Mouse (Mus musculus) olfactory bulb, adult 2 months (tissue): ENCODE results near the gene Nudcd3. TPM values are rescaled to one million over a fixed set of nuclear protein-coding genes. Genes with fewer than 3 reads are reported as not detected.

Experiments used
- H3K27ac ChIP-seq: fragments of 200-500 bp; 2 replicates; pipeline ENCODE4 v1.5.1; 2012; ENCODE audit warnings: low read depth, low read length; ENCODE audit not compliant: insufficient read depth
- H3K4me1 ChIP-seq: fragments of 200-500 bp; 2 replicates; pipeline ENCODE4 v1.6.1; 2012; ENCODE audit warnings: low read length; ENCODE audit not compliant: control insufficient read depth, insufficient read depth
- H3K4me3 ChIP-seq: fragments of 200-500 bp; 2 replicates; pipeline ENCODE4 v1.5.1; 2012; ENCODE audit warnings: mild to moderate bottlenecking, low read depth, low read length, moderate library complexity; ENCODE audit not compliant: insufficient read depth
- CTCF ChIP-seq: fragments of 200-500 bp; IDR thresholded peaks from 2 replicates; pipeline ENCODE4 v1.5.1; 2012; ENCODE audit warnings: low read depth, mild to moderate bottlenecking, low read length, moderate library complexity; ENCODE audit not compliant: insufficient read depth
- POLR2A ChIP-seq: fragments of 200-500 bp; IDR thresholded peaks from 2 replicates; pipeline ENCODE4 v1.6.1; 2012; ENCODE audit warnings: mild to moderate bottlenecking, low read depth, low read length, moderate library complexity; ENCODE audit not compliant: insufficient read depth
- WGBS: fragments of 180-500 bp; shearing (Covaris S2); methylation state at CpG from one replicate; pipeline ENCODE4 v1.1.7; 2018; 5-methylcytosine and 5-hydroxymethylcytosine counted together
- polyA plus RNA-seq: library from polyadenylated mRNA; stranded (reverse); fragments of >200 nt; gene quantifications from 2 replicates; pipeline ENCODE4 v1.2.4, GENCODE M21; 2012; ENCODE audit warnings: low replicate concordance; ENCODE audit not compliant: missing spikeins, insufficient read depth, insufficient read length

Nudcd3 gene
- polyA plus RNA-seq: not detected in 2 replicates

DNA sequence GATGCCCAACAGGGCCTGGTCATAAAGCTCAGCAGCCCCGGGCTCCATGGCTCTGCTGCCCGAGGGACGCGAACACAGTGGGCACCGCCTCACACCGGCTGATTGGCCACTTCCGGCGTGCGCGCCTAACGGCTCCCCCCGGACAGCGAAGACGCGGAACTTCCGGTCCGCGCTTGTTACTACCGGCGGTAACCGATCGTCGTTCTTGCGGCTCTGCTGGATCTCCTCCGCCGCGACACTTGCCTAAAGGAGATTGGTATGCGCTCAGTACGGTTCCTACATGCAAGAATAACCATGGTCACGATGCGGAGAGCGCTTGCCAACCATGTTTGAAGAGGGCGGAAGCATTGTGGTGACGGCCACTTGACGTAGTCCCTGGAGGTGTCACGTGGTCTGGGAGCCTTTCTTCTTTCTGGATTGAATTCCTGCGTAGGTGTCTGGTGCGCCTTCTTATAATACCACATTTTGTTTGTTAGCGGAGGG is at the start of gene Nudcd3:
Gene Nudcd3, minus strand, starts transcription at position 329 of the 483 bp plus-strand sequence.
- Histone ChIP-seq H3K27ac (peak within 1 kb of the TSS; percentile 93), H3K4me3 (peak within 1 kb of the TSS; percentile 58), H3K4me1 (peaks cover 4% of the 10 kb centered on the region)
- WGBS: under 1% methylated on average over 39 of the region's 39 CpGs
- TF ChIP-seq CTCF: no peak
- peak; percentile 76 for TF ChIP-seq POLR2A

- TF ChIP-seq POLR2A (no peak), CTCF (no peak)
- Histone ChIP-seq H3K4me3 (no peak overlapping the region), H3K27ac (no peak overlapping the region), H3K4me1 (no peaks in the 10 kb centered on the region)
- WGBS: 46% methylated on average over 19 of the region's 19 CpGs
These were observed 44.5 kb upstream of the Nudcd3 start for GRCm38 (mm10) chr11:6244707-6245106.

- TF ChIP-seq POLR2A: no peak
- TF ChIP-seq CTCF: no peak
- H3K27ac ChIP-seq: no peak overlapping the region
- no peak overlapping the region for H3K4me3 ChIP-seq
- no peaks in the 10 kb centered on the region for H3K4me1 ChIP-seq
- WGBS: 91% methylated on average over 4 of the region's 4 CpGs
These were observed 32.8 kb upstream of the Nudcd3 start for GRCm38 (mm10) chr11:6233025-6233424.

GRCm38 (mm10) chr11:6230012-6230411 is 29.8 kb upstream of the Nudcd3 start, which contains the start of gene Npc1l1:
Npc1l1 (minus strand) TSS chr11:6230143.
- Histone ChIP-seq H3K4me3 (no peak within 1 kb of the TSS), H3K27ac (no peak within 1 kb of the TSS), H3K4me1 (no peaks in the 10 kb centered on the region)
- WGBS: 87% methylated on average over 7 of the region's 7 CpGs
- TF ChIP-seq POLR2A (no peak), CTCF (no peak)

GRCm38 (mm10) chr11:6224541-6225229 is 24.5 kb upstream of the Nudcd3 start:
- TF ChIP-seq POLR2A (no peak), CTCF (no peak)
- WGBS: 83% methylated on average over 14 of the region's 14 CpGs
- no peak overlapping the region for H3K4me3 ChIP-seq
- H3K27ac ChIP-seq: no peak overlapping the region
- H3K4me1 ChIP-seq: peaks cover 2% of the 10 kb centered on the region; the same call in 1 of the 2 replicates

DNA sequence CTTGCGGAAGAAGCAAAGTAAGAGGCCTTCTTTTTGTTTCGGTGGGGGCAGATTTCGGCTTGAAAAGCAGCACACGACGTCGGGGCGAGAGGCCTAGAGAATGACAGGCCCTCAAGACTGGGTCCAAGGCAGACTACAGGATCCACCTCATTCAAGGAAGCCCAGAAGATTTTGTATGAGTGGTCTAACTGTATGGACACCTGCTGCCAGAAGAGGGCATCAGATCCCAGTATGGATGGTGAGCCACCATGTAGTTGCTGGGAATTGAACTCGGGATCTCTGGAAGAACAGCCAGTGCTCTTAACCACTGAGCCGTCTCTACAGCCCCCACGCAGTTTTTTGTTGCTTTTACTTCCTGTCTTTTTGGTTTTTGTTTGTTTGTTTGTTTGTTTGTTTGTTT is 22.0 kb upstream of the Nudcd3 start:
- TF ChIP-seq CTCF: no peak
- no peak for TF ChIP-seq POLR2A
- WGBS: 92% methylated on average over 10 of the region's 10 CpGs
- Histone ChIP-seq H3K4me1 (peaks cover 2% of the 10 kb centered on the region; the same call in 1 of the 2 replicates), H3K27ac (no peak overlapping the region), H3K4me3 (no peak overlapping the region)

DNA sequence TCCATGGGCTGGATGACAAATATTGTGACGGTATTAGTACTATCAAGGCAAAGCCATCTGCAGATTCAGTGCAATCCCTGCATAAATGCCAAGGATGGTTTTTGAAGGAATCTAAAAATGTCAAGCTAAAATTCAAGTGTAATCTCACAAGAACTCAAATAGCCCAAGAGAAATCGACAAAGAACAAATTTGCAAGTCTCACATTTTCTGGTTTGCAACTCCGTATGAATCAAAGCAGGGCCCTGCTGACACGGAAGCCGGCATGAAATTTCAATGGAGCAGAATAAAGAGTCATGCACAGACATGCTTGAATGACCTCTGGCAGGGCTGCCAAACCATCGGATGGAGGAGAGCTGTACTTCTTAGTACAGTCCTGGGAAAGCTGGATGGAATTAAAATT is 19.8 kb upstream of the Nudcd3 start:
- peaks cover 2% of the 10 kb centered on the region; the same call in 1 of the 2 replicates for H3K4me1 ChIP-seq
- WGBS: 76% methylated on average over 6 of the region's 6 CpGs
- H3K27ac ChIP-seq: no peak overlapping the region
- TF ChIP-seq POLR2A (no peak), CTCF (no peak)
- no peak overlapping the region for H3K4me3 ChIP-seq

- no peak overlapping the region for H3K27ac ChIP-seq
- no peak overlapping the region for H3K4me3 ChIP-seq
- 86% methylated on average over 11 of the region's 11 CpGs for WGBS
- no peaks in the 10 kb centered on the region for H3K4me1 ChIP-seq
- TF ChIP-seq POLR2A (no peak), CTCF (no peak)
These were observed 18.1 kb upstream of the Nudcd3 start for GRCm38 (mm10) chr11:6218189-6218896.

- no peak overlapping the region for H3K4me3 ChIP-seq
- TF ChIP-seq POLR2A (no peak), CTCF (no peak)
- H3K27ac ChIP-seq: no peak overlapping the region
- 61% methylated on average over 3 of the region's 3 CpGs for WGBS
- H3K4me1 ChIP-seq: no peaks in the 10 kb centered on the region
These were observed 16.6 kb upstream of the Nudcd3 start for GRCm38 (mm10) chr11:6216834-6217233.
